Mouse (Mus musculus): ENCODE data around the gene 2510002D24Rik.

- TF ChIP-seq CTCF (IDR thresholded peaks at IDR 0.05; ENCODE audit: low read depth) (no peak), EP300 (IDR thresholded peaks at IDR 0.05; ENCODE audit: low read depth) (no peak)
Observed at GRCm38 (mm10) chr16:18876091-18876441, 39.7 kb downstream of the 2510002D24Rik start.

Data from liver, embryonic 14.5 days (tissue).